Mouse (Mus musculus): ENCODE results near the gene Otub2. TPM values are rescaled to one million over a fixed set of nuclear protein-coding genes. Genes with fewer than 3 reads are reported as not detected.

Gene Otub2
- polyA plus RNA-seq, 1 experiment from 2014 or later, result 16.9 TPM

GRCm38 (mm10) chr12:103376124-103376523 is 12.4 kb upstream of the Otub2 start:
- WGBS, result 63% methylated on average over 5 of the region's 5 CpGs
- Histone ChIP-seq H3K4me3 (no peak overlapping the region), H3K9ac (no peak overlapping the region), H3K4me1 (no peaks in the 10 kb centered on the region), H3K27ac (no peak overlapping the region), H3K36me3 (no peaks in the 10 kb centered on the region), H3K4me2 (replicated peaks) (no peak overlapping the region), H3K27me3 (0 out of 2 replicates have a peak, but pooled peaks cover under 1% of the 10 kb centered on the region), H3K9me3 (replicated peaks) (no peaks in the 10 kb centered on the region)
- no peak for ATAC-seq (ENCODE audit: low FRiP score)

GRCm38 (mm10) chr12:103376774-103377173 is 11.7 kb upstream of the Otub2 start:
- Histone ChIP-seq H3K9ac (no peak overlapping the region), H3K27me3 (no peaks in the 10 kb centered on the region), H3K4me2 (replicated peaks) (no peak overlapping the region), H3K9me3 (replicated peaks) (no peaks in the 10 kb centered on the region), H3K36me3 (no peaks in the 10 kb centered on the region), H3K4me3 (no peak overlapping the region), H3K27ac (no peak overlapping the region), H3K4me1 (no peaks in the 10 kb centered on the region)
- no peak for ATAC-seq (ENCODE audit: low FRiP score)
- WGBS, result 56% methylated on average over 4 of the region's 4 CpGs

- ATAC-seq (ENCODE audit: low FRiP score), result no peak
- Histone ChIP-seq H3K36me3 (no peaks in the 10 kb centered on the region), H3K27ac (no peak overlapping the region), H3K27me3 (no peaks in the 10 kb centered on the region), H3K9ac (no peak overlapping the region), H3K4me2 (replicated peaks) (no peak overlapping the region), H3K4me3 (no peak overlapping the region), H3K4me1 (no peaks in the 10 kb centered on the region), H3K9me3 (replicated peaks) (no peaks in the 10 kb centered on the region)
- 82% methylated on average over 4 of the region's 4 CpGs for WGBS
These were observed 8.3 kb upstream of the Otub2 start for GRCm38 (mm10) chr12:103380226-103380625.

GRCm38 (mm10) chr12:103389348-103389727 is 856 bp downstream of the Otub2 start:
- no peaks in the 10 kb centered on the region for H3K36me3 ChIP-seq
- peak overlapping the region; percentile 76 for H3K4me2 ChIP-seq (replicated peaks)
- no peak for ATAC-seq (ENCODE audit: low FRiP score)
- no peak overlapping the region for H3K27ac ChIP-seq
- H3K27me3 ChIP-seq, result no peaks in the 10 kb centered on the region
- WGBS, result 69% methylated on average over 2 of the region's 2 CpGs
- peaks cover 6% of the 10 kb centered on the region for H3K4me1 ChIP-seq
- H3K4me3 ChIP-seq, result peak overlapping the region; percentile 79
- H3K9me3 ChIP-seq (replicated peaks), result no peaks in the 10 kb centered on the region
- H3K9ac ChIP-seq, result peak overlapping the region; percentile 92

- Histone ChIP-seq H3K4me3 (no peak overlapping the region), H3K27me3 (no peaks in the 10 kb centered on the region), H3K9me3 (replicated peaks) (no peaks in the 10 kb centered on the region), H3K36me3 (no peaks in the 10 kb centered on the region), H3K27ac (no peak overlapping the region), H3K4me1 (peaks cover 6% of the 10 kb centered on the region), H3K9ac (no peak overlapping the region), H3K4me2 (replicated peaks) (no peak overlapping the region)
- no peak for ATAC-seq (ENCODE audit: low FRiP score)
- 81% methylated on average over 4 of the region's 4 CpGs for WGBS
These were observed 1.5 kb downstream of the Otub2 start for GRCm38 (mm10) chr12:103389982-103390381.

- Histone ChIP-seq H3K36me3 (no peaks in the 10 kb centered on the region), H3K4me2 (replicated peaks) (no peak overlapping the region), H3K9me3 (replicated peaks) (no peaks in the 10 kb centered on the region), H3K27ac (no peak overlapping the region), H3K27me3 (no peaks in the 10 kb centered on the region), H3K4me1 (peaks cover 6% of the 10 kb centered on the region), H3K9ac (no peak overlapping the region), H3K4me3 (no peak overlapping the region)
- no peak for ATAC-seq (ENCODE audit: low FRiP score)
- 85% methylated on average over 7 of the region's 7 CpGs for WGBS
These were observed 2.6 kb downstream of the Otub2 start for GRCm38 (mm10) chr12:103391098-103391497.

- Histone ChIP-seq H3K36me3 (no peaks in the 10 kb centered on the region), H3K27me3 (no peaks in the 10 kb centered on the region), H3K9ac (no peak overlapping the region), H3K4me3 (no peak overlapping the region), H3K27ac (no peak overlapping the region), H3K9me3 (replicated peaks) (no peaks in the 10 kb centered on the region), H3K4me2 (replicated peaks) (no peak overlapping the region), H3K4me1 (peaks cover 6% of the 10 kb centered on the region)
- 46% methylated on average over 6 of the region's 6 CpGs for WGBS
- ATAC-seq (ENCODE audit: low FRiP score), result no peak
These were observed 5.0 kb downstream of the Otub2 start for GRCm38 (mm10) chr12:103393528-103393927.

- Histone ChIP-seq H3K4me3 (no peak overlapping the region), H3K4me2 (replicated peaks) (no peak overlapping the region), H3K27ac (no peak overlapping the region), H3K27me3 (no peaks in the 10 kb centered on the region), H3K36me3 (no peaks in the 10 kb centered on the region), H3K9me3 (replicated peaks) (no peaks in the 10 kb centered on the region), H3K4me1 (no peaks in the 10 kb centered on the region), H3K9ac (no peak overlapping the region)
- ATAC-seq (ENCODE audit: low FRiP score), result no peak
- 82% methylated on average over 12 of the region's 12 CpGs for WGBS
These were observed 7.2 kb downstream of the Otub2 start for GRCm38 (mm10) chr12:103395486-103396275.

- ATAC-seq (ENCODE audit: low FRiP score), result no peak
- H3K4me2 ChIP-seq (replicated peaks), result no peak overlapping the region
- H3K9ac ChIP-seq, result no peak overlapping the region
- 81% methylated on average over 7 of the region's 7 CpGs for WGBS
- no peak overlapping the region for H3K27ac ChIP-seq
- no peak overlapping the region for H3K4me3 ChIP-seq
- H3K9me3 ChIP-seq (replicated peaks), result no peaks in the 10 kb centered on the region
- no peaks in the 10 kb centered on the region for H3K4me1 ChIP-seq
- H3K27me3 ChIP-seq, result no peaks in the 10 kb centered on the region
- H3K36me3 ChIP-seq, result no peaks in the 10 kb centered on the region
These were observed 8.3 kb downstream of the Otub2 start for GRCm38 (mm10) chr12:103396751-103397150.

- Histone ChIP-seq H3K9me3 (replicated peaks) (no peaks in the 10 kb centered on the region), H3K27me3 (no peaks in the 10 kb centered on the region), H3K4me1 (no peaks in the 10 kb centered on the region), H3K9ac (no peak overlapping the region), H3K4me2 (replicated peaks) (no peak overlapping the region), H3K36me3 (peaks cover 53% of the 10 kb centered on the region), H3K4me3 (no peak overlapping the region), H3K27ac (no peak overlapping the region)
- 92% methylated on average over 18 of the region's 18 CpGs for WGBS
- ATAC-seq (ENCODE audit: low FRiP score), result no peak
These were observed 15.6 kb downstream of the Otub2 start for GRCm38 (mm10) chr12:103404131-103404530.

- Histone ChIP-seq H3K27ac (no peak within 1 kb of the TSS), H3K4me2 (replicated peaks) (no peak within 1 kb of the TSS), H3K27me3 (no peaks in the 10 kb centered on the region), H3K9ac (no peak within 1 kb of the TSS), H3K4me3 (no peak within 1 kb of the TSS), H3K9me3 (replicated peaks) (no peaks in the 10 kb centered on the region), H3K36me3 (peaks cover 83% of the 10 kb centered on the region), H3K4me1 (no peaks in the 10 kb centered on the region)
- no peak for ATAC-seq (ENCODE audit: low FRiP score)
- 93% methylated on average over 4 of the region's 4 CpGs for WGBS
These were observed 19.2 kb downstream of the Otub2 start, which contains the start of gene 9330161L09Rik for GRCm38 (mm10) chr12:103407720-103408119. Gene 9330161L09Rik (minus strand): TSS chr12:103407820.

- no peak for ATAC-seq (ENCODE audit: low FRiP score)
- no peak overlapping the region for H3K27ac ChIP-seq
- H3K4me2 ChIP-seq (replicated peaks), result no peak overlapping the region
- no peaks in the 10 kb centered on the region for H3K27me3 ChIP-seq
- H3K4me3 ChIP-seq, result no peak overlapping the region
- 94% methylated on average over 10 of the region's 10 CpGs for WGBS
- no peaks in the 10 kb centered on the region for H3K4me1 ChIP-seq
- no peaks in the 10 kb centered on the region for H3K9me3 ChIP-seq (replicated peaks)
- no peak overlapping the region for H3K9ac ChIP-seq
- peaks cover 86% of the 10 kb centered on the region for H3K36me3 ChIP-seq
These were observed 19.7 kb downstream of the Otub2 start for GRCm38 (mm10) chr12:103408144-103408543.
